Mouse (Mus musculus) embryonic facial prominence, embryonic 11.5 days (tissue): ENCODE data around the gene Krtap3-3. TPM values are rescaled to one million over a fixed set of nuclear protein-coding genes. Genes with fewer than 3 reads are reported as not detected.
"Not testable (repeated sequence)": the region's sequence is repeated elsewhere in the genome, so short reads cannot be mapped to it uniquely, and the experiment has no call there.

ENCODE experiments used
- ATAC-seq: fragments of 200-750 bp; cut with Nextera tagmentation; replicated peaks from 2 replicates; pipeline ENCODE4 v1.8.0; 2017; ENCODE audit warnings: low read depth; ENCODE audit not compliant: insufficient number of reproducible peaks, low FRiP score, low TSS enrichment
- DNase-seq: peaks from one replicate; pipeline ENCODE4 v3.0.0-alpha.2; 2015; ENCODE audit warnings: low spot score
- H3K27ac ChIP-seq: fragments of 300-500 bp; sonication (generic); replicated peaks from 2 replicates; pipeline ENCODE4 v1.5.1; 2014; ENCODE audit warnings: mild to moderate bottlenecking, low read depth, low read length, control low read depth
- H3K27me3 ChIP-seq: fragments of 300-500 bp; sonication (generic); 2 replicates; pipeline ENCODE4 v1.6.1; 2014; ENCODE audit warnings: mild to moderate bottlenecking, low read length, moderate library complexity, mixed read lengths; ENCODE audit not compliant: control insufficient read depth, insufficient read depth
- H3K36me3 ChIP-seq: fragments of 300-500 bp; sonication (generic); replicated peaks from 2 replicates; pipeline ENCODE4 v1.6.1; 2014; ENCODE audit warnings: low read depth, mild to moderate bottlenecking, low read length, moderate library complexity, mixed read lengths; ENCODE audit not compliant: control insufficient read depth, insufficient read depth
- H3K4me1 ChIP-seq: fragments of 300-500 bp; sonication (generic); 2 replicates; pipeline ENCODE4 v1.6.1; 2014; ENCODE audit warnings: low read length, mixed read lengths; ENCODE audit not compliant: control insufficient read depth, insufficient read depth
- H3K4me2 ChIP-seq: fragments of 300-500 bp; sonication (generic); 2 replicates; pipeline ENCODE4 v1.6.1; 2014; ENCODE audit warnings: low read depth, mild to moderate bottlenecking, control low read depth, low read length, moderate library complexity
- H3K4me3 ChIP-seq: fragments of 300-500 bp; sonication (generic); 2 replicates; pipeline ENCODE4 v1.5.1; 2014; ENCODE audit warnings: low read depth, low read length, control low read depth
- H3K9ac ChIP-seq: fragments of 300-500 bp; sonication (generic); replicated peaks from 2 replicates; pipeline ENCODE4 v1.6.1; 2014; ENCODE audit warnings: mild to moderate bottlenecking, control low read depth, low read length
- H3K9me3 ChIP-seq: fragments of 300-500 bp; sonication (generic); replicated peaks from 2 replicates; pipeline ENCODE4 v1.6.1; 2016; ENCODE audit warnings: mild to moderate bottlenecking, low read length, inconsistent platforms, mixed read lengths; ENCODE audit not compliant: control insufficient read depth
- WGBS: fragments of 180-500 bp; shearing (Covaris S2); extraction: QIAGEN DNeasy Blood & Tissue Kit; methylation state at CpG from one replicate; pipeline ENCODE4 v1.1.7; 2014; 5-methylcytosine and 5-hydroxymethylcytosine counted together
- polyA plus RNA-seq: library from polyadenylated mRNA; unstranded; fragments of >200 nt; fragmentation: Nextera tagmentation; extraction: Ambion mirVana; gene quantifications from 2 replicates; pipeline ENCODE4 v1.2.1, GENCODE M21; 2014

The Krtap3-3 gene
- not detected in 2 replicates for polyA plus RNA-seq

- no peak within 1 kb of the TSS for H3K4me2 ChIP-seq
- H3K27ac ChIP-seq, result no peak within 1 kb of the TSS
- WGBS, result 75% methylated on average over 4 of the region's 4 CpGs
- ATAC-seq (no peak), DNase-seq (no peak)
- H3K9ac ChIP-seq, result no peak within 1 kb of the TSS
- no peak within 1 kb of the TSS for H3K4me3 ChIP-seq
- no peaks in the 10 kb centered on the region for H3K9me3 ChIP-seq
- no peaks in the 10 kb centered on the region for H3K27me3 ChIP-seq
- H3K36me3 ChIP-seq, result no peaks in the 10 kb centered on the region
- H3K4me1 ChIP-seq, result no peaks in the 10 kb centered on the region
Measured at GRCm38 (mm10) chr11:99550765-99551164, at the start of gene Krtap3-3. Gene Krtap3-3, minus strand, starts transcription at chr11:99550865.

GRCm38 (mm10) chr11:99597742-99598141, 47.1 kb upstream of the Krtap3-3 start, which contains the start of gene Krtap9-3:
Gene Krtap9-3, minus strand, starts transcription at chr11:99598105.
- WGBS, result 92% methylated on average over 4 of the region's 6 CpGs
- not testable (repeated sequence) for H3K27ac ChIP-seq, H3K9ac ChIP-seq, H3K4me3 ChIP-seq, H3K36me3 ChIP-seq, H3K9me3 ChIP-seq, H3K4me2 ChIP-seq, DNase-seq, H3K4me1 ChIP-seq, ATAC-seq, H3K27me3 ChIP-seq

- Histone ChIP-seq H3K9ac (no peak within 1 kb of the TSS), H3K36me3 (no peaks in the 10 kb centered on the region), H3K27ac (no peak within 1 kb of the TSS), H3K9me3 (no peaks in the 10 kb centered on the region), H3K4me3 (no peak within 1 kb of the TSS), H3K4me2 (no peak within 1 kb of the TSS), H3K27me3 (no peaks in the 10 kb centered on the region), H3K4me1 (no peaks in the 10 kb centered on the region)
- DNase-seq (no peak), ATAC-seq (no peak)
- 88% methylated on average over 6 of the region's 6 CpGs for WGBS
Measured at GRCm38 (mm10) chr11:99590981-99591380, 40.3 kb upstream of the Krtap3-3 start, which contains the start of gene Krtap1-3. Gene Krtap1-3, minus strand, starts transcription at chr11:99591339.

GRCm38 (mm10) chr11:99585096-99585495, 34.4 kb upstream of the Krtap3-3 start:
- no peaks in the 10 kb centered on the region for H3K9me3 ChIP-seq
- H3K4me1 ChIP-seq, result no peaks in the 10 kb centered on the region
- H3K27me3 ChIP-seq, result no peaks in the 10 kb centered on the region
- H3K4me3 ChIP-seq, result no peak overlapping the region
- no peaks in the 10 kb centered on the region for H3K36me3 ChIP-seq
- ATAC-seq, result no peak
- 94% methylated on average over 7 of the region's 7 CpGs for WGBS
- H3K4me2 ChIP-seq, result no peak overlapping the region
- no peak overlapping the region for H3K27ac ChIP-seq
- no peak overlapping the region for H3K9ac ChIP-seq
- no peak for DNase-seq

- Histone ChIP-seq H3K9me3 (no peaks in the 10 kb centered on the region), H3K27me3 (no peaks in the 10 kb centered on the region), H3K36me3 (no peaks in the 10 kb centered on the region), H3K4me2 (no peak within 1 kb of the TSS), H3K4me3 (no peak within 1 kb of the TSS), H3K9ac (no peak within 1 kb of the TSS), H3K27ac (no peak within 1 kb of the TSS), H3K4me1 (no peaks in the 10 kb centered on the region)
- WGBS, result 73% methylated on average over 5 of the region's 5 CpGs
- DNase-seq, result no peak
- no peak for ATAC-seq
Measured at GRCm38 (mm10) chr11:99583245-99583704, 32.6 kb upstream of the Krtap3-3 start, which contains the start of gene Krtap1-4. Gene Krtap1-4, minus strand, starts transcription at chr11:99583654.

- no peak overlapping the region for H3K4me3 ChIP-seq
- no peaks in the 10 kb centered on the region for H3K4me1 ChIP-seq
- 82% methylated on average over 6 of the region's 6 CpGs for WGBS
- ATAC-seq (no peak), DNase-seq (no peak)
- no peak overlapping the region for H3K4me2 ChIP-seq
- H3K36me3 ChIP-seq, result no peaks in the 10 kb centered on the region
- no peaks in the 10 kb centered on the region for H3K9me3 ChIP-seq
- no peak overlapping the region for H3K27ac ChIP-seq
- no peaks in the 10 kb centered on the region for H3K27me3 ChIP-seq
- no peak overlapping the region for H3K9ac ChIP-seq
Measured at GRCm38 (mm10) chr11:99581564-99581963, 30.9 kb upstream of the Krtap3-3 start.

GRCm38 (mm10) chr11:99581051-99581450, 30.4 kb upstream of the Krtap3-3 start:
- Histone ChIP-seq H3K4me3 (no peak overlapping the region), H3K27me3 (no peaks in the 10 kb centered on the region), H3K36me3 (no peaks in the 10 kb centered on the region), H3K4me2 (no peak overlapping the region), H3K4me1 (no peaks in the 10 kb centered on the region), H3K9ac (no peak overlapping the region), H3K27ac (no peak overlapping the region), H3K9me3 (no peaks in the 10 kb centered on the region)
- ATAC-seq (no peak), DNase-seq (no peak)
- WGBS, result 87% methylated on average over 5 of the region's 5 CpGs

- H3K4me2 ChIP-seq, result no peak within 1 kb of the TSS
Measured at GRCm38 (mm10) chr11:99580636-99581035, 30.0 kb upstream of the Krtap3-3 start, which contains the start of gene Krtap1-5. Gene Krtap1-5, minus strand, starts transcription at chr11:99581016.

More at GRCm38 (mm10) chr11:99580636-99581035, 30.0 kb upstream of the Krtap3-3 start, which contains the start of gene Krtap1-5:
- H3K4me3 ChIP-seq, result no peak within 1 kb of the TSS
- no peak for DNase-seq
- 89% methylated on average over 6 of the region's 6 CpGs for WGBS
- H3K27me3 ChIP-seq, result no peaks in the 10 kb centered on the region
- H3K27ac ChIP-seq, result no peak within 1 kb of the TSS
- H3K4me1 ChIP-seq, result no peaks in the 10 kb centered on the region
- H3K9me3 ChIP-seq, result no peaks in the 10 kb centered on the region
- no peak within 1 kb of the TSS for H3K9ac ChIP-seq
- no peak for ATAC-seq
- H3K36me3 ChIP-seq, result no peaks in the 10 kb centered on the region
